Mouse (Mus musculus) kidney, embryonic 14.5 days (tissue): ENCODE measurements at regions not wholly inside any gene's neighbourhood (a gene's known extent, or its start where the extent isn't known, plus 50 kb on each side); places are given as distances from the start of the nearest gene placed in this dataset.
A peak's percentile ranks its signal among the peaks of the same experiment; 100 is the strongest.

Source experiments
- ATAC-seq: fragments of 200-750 bp; cut with Nextera tagmentation; 2 replicates; pipeline ENCODE4 v1.8.0; 2017; ENCODE audit warnings: moderate number of reproducible peaks, mild to moderate bottlenecking, moderate TSS enrichment, moderate library complexity; ENCODE audit not compliant: low FRiP score, low TSS enrichment
- H3K27ac ChIP-seq: fragments of 300-500 bp; sonication (generic); 2 replicates; pipeline ENCODE4 v1.5.1; 2014; ENCODE audit warnings: low read depth, mild to moderate bottlenecking, low read length, moderate library complexity, mixed read lengths
- H3K27me3 ChIP-seq: fragments of 300-500 bp; sonication (generic); 2 replicates; pipeline ENCODE4 v1.6.1; 2014; ENCODE audit warnings: mild to moderate bottlenecking, low read length; ENCODE audit not compliant: control insufficient read depth, insufficient read depth
- H3K36me3 ChIP-seq: fragments of 300-500 bp; sonication (generic); 2 replicates; pipeline ENCODE4 v1.6.1; 2014; ENCODE audit warnings: low read length, mixed read lengths; ENCODE audit not compliant: control insufficient read depth, insufficient read depth
- H3K4me1 ChIP-seq: fragments of 300-500 bp; sonication (generic); 2 replicates; pipeline ENCODE4 v1.6.1; 2014; ENCODE audit warnings: low read length, mixed read lengths; ENCODE audit not compliant: control insufficient read depth, insufficient read depth
- H3K4me2 ChIP-seq: fragments of 300-500 bp; sonication (generic); replicated peaks from 2 replicates; pipeline ENCODE4 v1.6.1; 2014; ENCODE audit warnings: low read depth, mild to moderate bottlenecking, low read length
- H3K4me3 ChIP-seq: fragments of 300-500 bp; sonication (generic); 2 replicates; pipeline ENCODE4 v1.5.1; 2014; ENCODE audit warnings: mild to moderate bottlenecking, low read length
- H3K9ac ChIP-seq: fragments of 300-500 bp; sonication (generic); 2 replicates; pipeline ENCODE4 v1.6.1; 2014; ENCODE audit warnings: low read depth, mild to moderate bottlenecking, low read length, moderate library complexity
- H3K9me3 ChIP-seq: fragments of 300-500 bp; sonication (generic); 2 replicates; pipeline ENCODE4 v1.6.1; 2016; ENCODE audit warnings: low read length; ENCODE audit not compliant: control insufficient read depth
- WGBS: fragments of 180-500 bp; shearing (Covaris S2); extraction: QIAGEN DNeasy Blood & Tissue Kit; methylation state at CpG from one replicate; pipeline ENCODE4 v1.1.7; 2014; 5-methylcytosine and 5-hydroxymethylcytosine counted together

- Histone ChIP-seq H3K4me2 (no peak overlapping the region), H3K36me3 (no peaks in the 10 kb centered on the region), H3K9me3 (no peaks in the 10 kb centered on the region), H3K4me1 (no peaks in the 10 kb centered on the region), H3K9ac (no peak overlapping the region), H3K27ac (no peak overlapping the region), H3K27me3 (no peaks in the 10 kb centered on the region), H3K4me3 (no peak overlapping the region)
- 54% methylated on average over 10 of the region's 10 CpGs for WGBS
- peak; percentile 43; the same call in 1 of the 2 replicates for ATAC-seq
Measured at GRCm38 (mm10) chr8:23504704-23505103, 1093.5 kb downstream of the Mrps31 start.

GRCm38 (mm10) chr8:23505216-23505615, 1094.1 kb downstream of the Mrps31 start:
- WGBS = 88% methylated on average over 9 of the region's 9 CpGs
- H3K9ac ChIP-seq = no peak overlapping the region
- H3K4me2 ChIP-seq = no peak overlapping the region
- H3K27ac ChIP-seq = no peak overlapping the region
- ATAC-seq = no peak
- no peaks in the 10 kb centered on the region for H3K9me3 ChIP-seq
- no peaks in the 10 kb centered on the region for H3K4me1 ChIP-seq
- H3K36me3 ChIP-seq = no peaks in the 10 kb centered on the region
- H3K27me3 ChIP-seq = no peaks in the 10 kb centered on the region
- no peak overlapping the region for H3K4me3 ChIP-seq

- no peak overlapping the region for H3K4me2 ChIP-seq
- no peaks in the 10 kb centered on the region for H3K36me3 ChIP-seq
- H3K27ac ChIP-seq = no peak overlapping the region
- WGBS = 87% methylated on average over 4 of the region's 4 CpGs
- no peaks in the 10 kb centered on the region for H3K4me1 ChIP-seq
- H3K27me3 ChIP-seq = no peaks in the 10 kb centered on the region
- no peak overlapping the region for H3K9ac ChIP-seq
- H3K9me3 ChIP-seq = no peaks in the 10 kb centered on the region
- no peak overlapping the region for H3K4me3 ChIP-seq
- no peak for ATAC-seq
Measured at GRCm38 (mm10) chr8:23505966-23506365, 1094.8 kb downstream of the Mrps31 start.

GRCm38 (mm10) chr8:23507661-23508060, 1096.5 kb downstream of the Mrps31 start:
- H3K27ac ChIP-seq = no peak overlapping the region
- H3K9me3 ChIP-seq = no peaks in the 10 kb centered on the region
- no peak for ATAC-seq
- no peak overlapping the region for H3K4me2 ChIP-seq
- no peak overlapping the region for H3K9ac ChIP-seq
- no peaks in the 10 kb centered on the region for H3K27me3 ChIP-seq
- 66% methylated on average over 4 of the region's 4 CpGs for WGBS
- H3K4me1 ChIP-seq = no peaks in the 10 kb centered on the region
- H3K36me3 ChIP-seq = no peaks in the 10 kb centered on the region
- no peak overlapping the region for H3K4me3 ChIP-seq

- H3K9me3 ChIP-seq = no peaks in the 10 kb centered on the region
- no peak overlapping the region for H3K4me3 ChIP-seq
- no peak overlapping the region for H3K4me2 ChIP-seq
- no peak overlapping the region for H3K9ac ChIP-seq
- ATAC-seq = no peak
- no peaks in the 10 kb centered on the region for H3K4me1 ChIP-seq
- H3K27ac ChIP-seq = no peak overlapping the region
- no peaks in the 10 kb centered on the region for H3K27me3 ChIP-seq
- WGBS = 26% methylated on average over 5 of the region's 5 CpGs
- no peaks in the 10 kb centered on the region for H3K36me3 ChIP-seq
Measured at GRCm38 (mm10) chr8:23510076-23510475, 1098.9 kb downstream of the Mrps31 start.

GRCm38 (mm10) chr8:23510561-23510960, 1099.4 kb downstream of the Mrps31 start:
- Histone ChIP-seq H3K4me1 (no peaks in the 10 kb centered on the region), H3K27ac (no peak overlapping the region), H3K4me3 (no peak overlapping the region), H3K27me3 (no peaks in the 10 kb centered on the region), H3K36me3 (no peaks in the 10 kb centered on the region), H3K4me2 (no peak overlapping the region), H3K9me3 (no peaks in the 10 kb centered on the region), H3K9ac (no peak overlapping the region)
- ATAC-seq = no peak
- WGBS = 60% methylated on average over 5 of the region's 5 CpGs

- H3K4me3 ChIP-seq = no peak overlapping the region
- no peak overlapping the region for H3K4me2 ChIP-seq
Measured at GRCm38 (mm10) chr8:23511264-23511663, 1100.1 kb downstream of the Mrps31 start.

GRCm38 (mm10) chr8:23511792-23512191, 1100.6 kb downstream of the Mrps31 start:
- H3K36me3 ChIP-seq = no peaks in the 10 kb centered on the region
- H3K4me3 ChIP-seq = no peak overlapping the region
- H3K27ac ChIP-seq = no peak overlapping the region
- no peak overlapping the region for H3K4me2 ChIP-seq
- 96% methylated on average over 6 of the region's 6 CpGs for WGBS
- no peak overlapping the region for H3K9ac ChIP-seq
- no peaks in the 10 kb centered on the region for H3K27me3 ChIP-seq
- no peaks in the 10 kb centered on the region for H3K4me1 ChIP-seq
- H3K9me3 ChIP-seq = no peaks in the 10 kb centered on the region
- ATAC-seq = no peak

More at GRCm38 (mm10) chr8:23511264-23511663, 1100.1 kb downstream of the Mrps31 start:
- Histone ChIP-seq H3K9ac (no peak overlapping the region), H3K9me3 (no peaks in the 10 kb centered on the region), H3K27ac (no peak overlapping the region), H3K4me1 (no peaks in the 10 kb centered on the region), H3K36me3 (no peaks in the 10 kb centered on the region), H3K27me3 (no peaks in the 10 kb centered on the region)
- no peak for ATAC-seq
- 82% methylated on average over 1 of the region's 1 CpGs for WGBS

- 74% methylated on average over 2 of the region's 2 CpGs for WGBS
- no peak overlapping the region for H3K4me2 ChIP-seq
- H3K4me3 ChIP-seq = no peak overlapping the region
- no peak for ATAC-seq
- no peaks in the 10 kb centered on the region for H3K27me3 ChIP-seq
- no peaks in the 10 kb centered on the region for H3K4me1 ChIP-seq
- H3K9ac ChIP-seq = no peak overlapping the region
- no peak overlapping the region for H3K27ac ChIP-seq
- no peaks in the 10 kb centered on the region for H3K36me3 ChIP-seq
- no peaks in the 10 kb centered on the region for H3K9me3 ChIP-seq
Measured at GRCm38 (mm10) chr8:23516469-23516868, 1105.3 kb downstream of the Mrps31 start.
